Mouse (Mus musculus): ENCODE measurements around the gene Hdac7.

DNA sequence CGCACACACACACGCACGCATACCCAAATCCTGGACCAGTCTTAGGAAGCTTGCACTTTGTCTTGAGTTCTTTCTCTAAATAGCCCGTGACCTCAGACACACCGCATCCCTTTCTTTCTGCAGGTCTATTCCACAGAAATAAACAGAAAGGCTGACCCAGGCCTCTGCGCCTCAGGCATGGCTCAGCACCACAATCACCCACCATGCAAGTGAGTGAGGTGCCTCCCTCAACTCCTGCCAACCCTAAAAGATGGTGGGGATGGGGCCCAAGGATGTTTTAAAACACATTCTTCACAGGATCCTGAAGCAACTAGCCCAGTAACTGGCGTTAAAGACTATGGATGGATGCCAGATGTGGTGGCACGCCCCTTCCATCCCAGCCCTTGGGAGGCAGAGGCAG is 16.9 kb downstream of the Hdac7 start:
- TF ChIP-seq CTCF (IDR thresholded peaks at IDR 0.05; ENCODE audit: control insufficient read depth, insufficient read depth, low read length) (no peak), POLR2A (IDR thresholded peaks at IDR 0.05; ENCODE audit: borderline replicate concordance, control insufficient read depth, low read depth, low read length) (no peak)
